Mouse (Mus musculus): ENCODE measurements around the gene Foxred2.

GRCm38 (mm10) chr15:77960693-77961092 is 4.2 kb upstream of the Foxred2 start:
- TF ChIP-seq CTCF (IDR thresholded peaks at IDR 0.05; ENCODE audit: insufficient read depth, low read length) (no peak), POLR2A (IDR thresholded peaks at IDR 0.05; ENCODE audit: borderline replicate concordance, extremely low read depth, low read depth, low read length) (no peak)
